Mouse (Mus musculus): ENCODE data around the gene Aifm1. TPM values are rescaled to one million over a fixed set of nuclear protein-coding genes. Genes with fewer than 3 reads are reported as not detected.

Aifm1 gene
- polyA plus RNA-seq (2015; fragmentation: Nextera tagmentation; extraction: Ambion mirVana), result 55.3 and 59.3 TPM in 2 replicates

DNA sequence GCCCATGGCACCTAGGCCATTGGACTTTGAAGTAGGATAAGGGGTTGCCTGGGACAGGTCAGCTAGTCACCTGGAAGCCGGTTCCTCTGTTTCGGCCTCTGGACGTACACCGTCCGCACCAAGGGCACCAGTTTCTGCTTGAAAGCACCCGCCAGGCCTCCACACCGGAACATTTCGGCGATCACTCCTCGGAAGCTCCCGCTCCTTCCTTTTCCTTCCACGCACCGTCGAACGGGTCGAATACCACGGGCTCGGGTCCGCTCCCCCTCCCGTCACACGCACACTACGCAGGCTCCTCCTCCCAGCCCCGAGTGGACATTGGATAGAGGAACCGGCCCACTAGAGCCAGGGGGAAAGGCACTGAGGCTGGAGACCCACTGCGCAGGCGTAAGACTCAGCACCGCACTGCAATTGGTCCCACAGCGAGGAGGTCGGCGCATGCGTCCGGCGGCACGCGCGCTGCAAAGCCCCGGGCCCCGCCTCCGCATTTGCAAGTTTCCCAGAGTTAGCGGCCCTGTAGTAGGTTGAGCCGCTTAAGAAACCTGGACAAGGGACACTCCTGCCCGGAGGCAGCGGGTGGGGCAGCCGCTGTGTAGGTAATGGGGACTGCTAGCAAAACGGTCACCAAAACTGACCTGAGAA lies at the start of gene Aifm1:
Gene Aifm1 (minus strand): TSS at position 398 of the 642 bp plus-strand sequence.
- no peak within 1 kb of the TSS for H3K27ac ChIP-seq
- H3K4me1 ChIP-seq, result no peaks in the 10 kb centered on the region
- no peaks in the 10 kb centered on the region for H3K27me3 ChIP-seq
- peak within 1 kb of the TSS; percentile 37 for H3K9ac ChIP-seq
- no peaks in the 10 kb centered on the region for H3K9me3 ChIP-seq
- peak within 1 kb of the TSS; percentile 55 for H3K4me3 ChIP-seq
- H3K4me2 ChIP-seq, result peak within 1 kb of the TSS; percentile 47
- H3K36me3 ChIP-seq, result no peaks in the 10 kb centered on the region
- peak; percentile 98 for ATAC-seq (ENCODE audit: insufficient number of reproducible peaks, low FRiP score, low TSS enrichment, low read depth)
- 20% methylated on average over 45 of the region's 45 CpGs for WGBS

DNA sequence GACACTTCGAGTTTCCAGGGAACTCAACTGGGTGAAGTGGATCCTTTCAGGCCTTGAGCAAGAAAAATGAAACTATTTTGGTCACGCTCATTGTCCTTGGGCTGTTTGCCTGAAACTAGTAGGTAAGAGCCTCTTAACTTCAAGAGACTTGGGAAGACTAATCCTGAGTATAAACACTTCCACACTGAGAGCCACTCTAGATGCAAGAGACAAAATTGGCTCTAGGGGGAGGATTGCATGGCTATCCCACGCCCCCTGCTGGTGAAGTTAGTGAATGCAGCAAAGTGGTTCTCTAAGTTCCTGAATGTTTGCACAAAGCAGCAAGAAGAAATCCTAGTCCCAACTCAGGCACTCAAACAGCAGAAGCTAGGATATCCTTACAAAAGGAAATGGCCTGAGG lies 18.8 kb upstream of the Aifm1 start:
- Histone ChIP-seq H3K27me3 (no peaks in the 10 kb centered on the region), H3K4me2 (no peak overlapping the region), H3K36me3 (no peaks in the 10 kb centered on the region), H3K4me3 (no peak overlapping the region), H3K9ac (no peak overlapping the region), H3K4me1 (no peaks in the 10 kb centered on the region), H3K27ac (no peak overlapping the region), H3K9me3 (no peaks in the 10 kb centered on the region)
- ATAC-seq (ENCODE audit: insufficient number of reproducible peaks, low FRiP score, low TSS enrichment, low read depth), result no peak
- WGBS, result 47% methylated on average over 3 of the region's 3 CpGs

DNA sequence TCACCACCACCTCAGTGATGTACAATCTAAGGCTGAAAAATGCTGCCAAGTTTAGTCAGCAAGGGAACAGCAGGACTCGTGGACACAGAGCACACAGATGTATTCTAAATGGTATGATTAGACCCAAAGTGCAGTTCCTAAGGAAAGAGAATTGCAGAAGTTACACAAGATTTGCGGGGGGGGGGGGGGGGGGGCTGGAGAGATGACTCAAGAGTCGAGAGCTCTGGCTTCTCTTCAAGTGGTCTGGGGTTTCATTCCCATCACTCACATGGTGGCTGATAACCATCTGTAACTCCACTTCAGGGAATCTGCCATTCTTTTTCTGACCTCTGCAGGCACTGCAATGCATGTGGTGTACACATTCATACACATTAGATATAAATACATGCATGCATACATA lies 13.1 kb upstream of the Aifm1 start:
- no peaks in the 10 kb centered on the region for H3K27me3 ChIP-seq
- no peaks in the 10 kb centered on the region for H3K9me3 ChIP-seq
- H3K9ac ChIP-seq, result no peak overlapping the region
- H3K36me3 ChIP-seq, result no peaks in the 10 kb centered on the region
- H3K4me3 ChIP-seq, result no peak overlapping the region
- ATAC-seq (ENCODE audit: insufficient number of reproducible peaks, low FRiP score, low TSS enrichment, low read depth), result no peak
- H3K27ac ChIP-seq, result no peak overlapping the region
- 37% methylated on average over 3 of the region's 3 CpGs for WGBS
- H3K4me1 ChIP-seq, result no peaks in the 10 kb centered on the region
- no peak overlapping the region for H3K4me2 ChIP-seq

DNA sequence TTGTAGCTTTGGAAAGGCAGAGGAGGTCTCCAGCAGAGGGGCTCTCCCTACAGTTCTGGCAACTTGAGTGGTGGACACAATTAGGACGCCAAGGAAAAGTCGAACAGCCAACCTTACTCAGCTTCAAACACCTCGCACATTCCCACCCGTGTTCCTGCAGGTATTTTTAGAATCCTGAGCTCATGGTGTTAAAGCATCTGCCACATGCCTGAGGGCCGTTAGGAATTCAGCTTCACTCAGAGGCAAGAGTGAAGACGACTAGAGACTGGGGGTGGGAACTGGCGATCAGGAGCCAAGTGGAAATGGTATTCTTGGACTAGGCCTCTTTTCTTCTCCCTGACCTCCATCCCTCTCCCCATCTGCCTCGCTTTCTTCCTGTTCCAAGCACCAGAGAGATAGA lies 12.5 kb upstream of the Aifm1 start:
- WGBS, result 60% methylated on average over 8 of the region's 8 CpGs
- no peak overlapping the region for H3K4me2 ChIP-seq

DNA sequence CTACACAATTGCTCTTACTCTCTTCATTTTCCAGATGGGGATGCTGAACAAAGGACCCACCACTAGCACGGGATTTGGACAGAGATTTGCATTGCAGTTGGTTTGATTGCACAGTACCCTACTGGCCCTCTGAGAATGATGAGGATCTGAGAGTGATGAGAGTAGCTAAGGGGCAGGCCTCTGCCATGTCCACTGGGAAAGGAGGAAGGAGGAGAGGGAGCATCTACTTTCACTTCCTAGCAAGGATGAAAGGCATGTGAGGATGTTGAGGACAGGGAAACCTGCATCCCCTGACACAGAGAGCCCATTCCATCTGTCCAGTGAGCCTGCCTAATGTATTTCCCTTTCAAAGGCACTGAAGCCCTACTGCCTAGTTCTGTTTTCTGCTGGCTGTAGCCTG lies 12.0 kb upstream of the Aifm1 start:
- 70% methylated on average over 1 of the region's 1 CpGs for WGBS
- no peaks in the 10 kb centered on the region for H3K9me3 ChIP-seq
- H3K36me3 ChIP-seq, result no peaks in the 10 kb centered on the region
- 0 out of 2 replicates have a peak overlapping the region, but pooled peaks have one; percentile 17 for H3K27ac ChIP-seq
- H3K4me3 ChIP-seq, result no peak overlapping the region
- ATAC-seq (ENCODE audit: insufficient number of reproducible peaks, low FRiP score, low TSS enrichment, low read depth), result no peak
- H3K4me2 ChIP-seq, result no peak overlapping the region
- H3K9ac ChIP-seq, result no peak overlapping the region
- H3K4me1 ChIP-seq, result no peaks in the 10 kb centered on the region
- no peaks in the 10 kb centered on the region for H3K27me3 ChIP-seq

More for the DNA sequence above, 12.5 kb upstream of the Aifm1 start:
- ATAC-seq (ENCODE audit: insufficient number of reproducible peaks, low FRiP score, low TSS enrichment, low read depth), result no peak
- no peaks in the 10 kb centered on the region for H3K27me3 ChIP-seq
- H3K4me3 ChIP-seq, result no peak overlapping the region
- H3K27ac ChIP-seq, result 0 out of 2 replicates have a peak overlapping the region, but pooled peaks have one; percentile 4
- no peaks in the 10 kb centered on the region for H3K9me3 ChIP-seq
- no peak overlapping the region for H3K9ac ChIP-seq
- H3K36me3 ChIP-seq, result no peaks in the 10 kb centered on the region
- H3K4me1 ChIP-seq, result no peaks in the 10 kb centered on the region

DNA sequence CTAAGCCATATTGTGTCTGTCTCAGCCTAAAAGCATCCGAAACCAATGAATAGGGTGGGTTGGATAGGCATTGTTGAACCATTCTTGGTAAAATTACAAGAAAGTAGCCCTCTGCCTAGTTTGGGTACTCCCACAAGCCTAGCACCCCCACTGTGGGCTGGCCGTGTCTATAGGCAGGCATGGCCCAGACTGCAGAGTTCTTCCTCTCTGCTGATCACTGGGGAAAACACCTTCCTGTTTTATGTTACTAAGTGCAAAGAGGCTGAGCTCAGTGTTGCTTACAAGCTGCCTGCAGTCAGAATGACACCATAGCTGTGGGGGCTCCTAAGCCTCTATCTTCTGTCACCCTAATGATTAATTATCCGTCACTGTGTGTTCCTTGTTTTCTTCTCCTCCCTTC lies 10.1 kb upstream of the Aifm1 start:
- no peaks in the 10 kb centered on the region for H3K27me3 ChIP-seq
- H3K4me1 ChIP-seq, result peaks cover 7% of the 10 kb centered on the region
- 68% methylated on average over 3 of the region's 3 CpGs for WGBS
- H3K36me3 ChIP-seq, result no peaks in the 10 kb centered on the region
- ATAC-seq (ENCODE audit: insufficient number of reproducible peaks, low FRiP score, low TSS enrichment, low read depth), result no peak
- no peaks in the 10 kb centered on the region for H3K9me3 ChIP-seq
- H3K4me3 ChIP-seq, result no peak overlapping the region
- no peak overlapping the region for H3K4me2 ChIP-seq
- no peak overlapping the region for H3K9ac ChIP-seq
- no peak overlapping the region for H3K27ac ChIP-seq

DNA sequence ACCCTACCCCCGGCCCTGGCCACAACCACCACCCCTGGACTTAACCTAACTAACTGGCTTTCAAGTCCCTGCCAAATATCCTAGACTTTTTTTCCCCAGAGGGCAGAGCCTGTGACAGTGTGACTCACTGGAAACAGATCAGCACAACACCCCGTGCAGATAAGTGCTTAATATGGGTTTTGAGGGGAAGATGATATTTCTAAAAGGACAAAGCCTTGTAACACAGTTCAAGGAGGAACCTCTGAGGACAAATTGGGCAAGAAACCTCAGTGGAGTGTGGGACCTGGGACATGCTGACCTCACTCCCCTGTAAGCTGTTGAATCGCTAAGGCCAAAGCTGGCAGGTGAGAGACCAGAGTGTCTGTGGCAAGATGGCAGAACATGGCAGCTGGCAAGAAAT lies 8.3 kb upstream of the Aifm1 start:
- no peak for ATAC-seq (ENCODE audit: insufficient number of reproducible peaks, low FRiP score, low TSS enrichment, low read depth)
- peaks cover 7% of the 10 kb centered on the region for H3K4me1 ChIP-seq
- H3K27me3 ChIP-seq, result no peaks in the 10 kb centered on the region
- no peak overlapping the region for H3K4me2 ChIP-seq
- 74% methylated on average over 3 of the region's 3 CpGs for WGBS
- no peak overlapping the region for H3K27ac ChIP-seq
- H3K36me3 ChIP-seq, result no peaks in the 10 kb centered on the region
- H3K9ac ChIP-seq, result no peak overlapping the region
- H3K9me3 ChIP-seq, result no peaks in the 10 kb centered on the region
- no peak overlapping the region for H3K4me3 ChIP-seq

DNA sequence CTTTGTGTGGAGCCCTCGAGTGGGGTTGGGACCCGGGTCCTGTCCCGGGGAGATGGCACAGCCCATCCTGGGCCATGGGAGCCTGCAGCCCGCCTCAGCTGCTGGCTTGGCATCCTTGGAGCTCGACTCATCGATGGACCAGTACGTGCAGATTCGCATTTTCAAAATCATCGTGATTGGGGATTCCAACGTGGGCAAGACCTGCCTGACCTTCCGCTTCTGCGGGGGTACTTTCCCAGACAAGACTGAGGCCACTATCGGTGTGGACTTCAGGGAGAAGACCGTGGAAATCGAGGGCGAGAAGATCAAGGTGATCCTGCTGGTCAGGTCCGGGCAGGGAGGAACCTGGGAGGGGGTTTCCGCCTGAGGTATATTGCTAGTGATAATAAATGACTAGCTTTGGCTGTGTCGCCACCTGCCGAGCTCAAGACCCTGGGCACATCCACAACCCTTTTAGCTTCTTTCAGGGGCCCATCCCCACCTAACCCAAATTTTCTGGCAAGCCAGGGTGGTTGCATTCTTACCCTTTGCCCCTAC lies 6.3 kb upstream of the Aifm1 start:
- H3K9ac ChIP-seq, result peak overlapping the region; percentile 20; the same call in 1 of the 2 replicates
- no peaks in the 10 kb centered on the region for H3K36me3 ChIP-seq
- peak overlapping the region; percentile 74 for H3K4me2 ChIP-seq
- peaks cover 7% of the 10 kb centered on the region for H3K4me1 ChIP-seq
- WGBS, result 30% methylated on average over 20 of the region's 20 CpGs
- H3K27me3 ChIP-seq, result no peaks in the 10 kb centered on the region
- 0 out of 2 replicates have a peak, but pooled peaks have one; percentile 40 for ATAC-seq (ENCODE audit: insufficient number of reproducible peaks, low FRiP score, low TSS enrichment, low read depth)
- H3K9me3 ChIP-seq, result no peaks in the 10 kb centered on the region
- H3K27ac ChIP-seq, result no peak overlapping the region
- H3K4me3 ChIP-seq, result peak overlapping the region; percentile 47

DNA sequence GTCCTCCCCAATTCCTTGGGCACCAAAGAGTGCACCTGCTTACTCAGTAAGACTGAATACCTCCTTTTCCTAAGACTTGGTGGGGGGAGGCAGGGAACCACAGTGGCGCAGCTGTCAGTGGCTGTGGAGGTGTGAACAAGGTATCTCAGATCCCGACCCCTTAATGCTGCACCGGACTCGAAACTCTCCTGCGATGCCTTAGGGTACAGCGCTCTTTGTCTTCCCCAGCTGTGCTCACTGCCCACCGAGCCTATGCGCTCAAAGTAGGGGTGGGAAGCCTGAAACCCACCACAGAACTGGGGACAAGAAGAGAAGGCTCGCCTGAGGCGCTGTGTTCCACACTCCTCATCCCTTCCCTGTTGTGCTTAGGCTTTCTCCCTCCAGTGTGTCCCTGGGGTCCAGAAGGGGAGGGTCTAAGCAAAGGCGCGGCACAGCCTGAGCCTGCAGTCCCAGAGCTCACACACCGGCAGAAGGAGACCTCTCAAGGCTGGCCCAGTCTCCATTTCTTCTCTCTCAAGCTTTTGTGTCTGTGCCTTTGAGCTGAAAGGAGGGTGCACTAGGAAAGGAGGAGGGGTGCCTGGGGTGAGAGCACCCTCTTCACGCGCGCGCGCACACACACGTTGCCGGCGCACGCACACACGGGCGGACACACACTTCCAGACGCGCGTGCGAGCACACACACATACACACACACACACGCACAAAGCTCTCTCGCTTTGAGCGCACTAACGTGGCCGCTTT lies 5.6 kb upstream of the Aifm1 start, which contains the start of gene Rab33a:
Gene Rab33a (plus strand): TSS at position 478 of the 741 bp plus-strand sequence.
- 35% methylated on average over 33 of the region's 33 CpGs for WGBS

DNA sequence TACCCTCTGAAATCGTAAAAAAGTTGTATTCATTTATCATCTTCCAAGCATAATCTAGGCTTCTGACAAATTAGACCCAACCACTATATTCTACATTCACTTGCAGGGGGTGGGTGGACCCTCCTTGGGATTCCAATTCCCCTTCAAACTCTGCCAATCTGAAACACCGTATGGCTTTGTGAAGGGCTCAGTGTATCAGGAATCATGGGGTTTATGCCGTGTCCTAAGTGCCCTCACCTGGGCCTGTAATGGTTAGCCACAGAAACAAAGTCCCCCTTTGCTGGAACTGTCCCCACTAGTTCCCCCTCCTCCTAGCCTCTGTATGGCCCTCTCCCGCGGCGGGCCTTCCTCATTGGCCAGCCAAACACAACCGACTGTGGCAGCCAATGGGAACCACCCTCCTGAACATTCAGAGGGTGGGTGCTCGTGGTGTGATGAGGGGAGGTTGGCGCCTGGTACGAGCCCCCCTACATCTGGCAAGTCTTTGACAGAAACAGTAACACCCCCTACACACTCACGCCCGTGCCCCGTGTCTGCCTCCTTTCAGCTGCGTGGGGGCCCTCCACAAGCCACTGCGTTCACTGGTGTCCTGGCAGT lies 4.9 kb upstream of the Aifm1 start:
- Histone ChIP-seq H3K4me2 (peak overlapping the region; percentile 74), H3K27me3 (no peaks in the 10 kb centered on the region), H3K9ac (no peak overlapping the region), H3K4me1 (peaks cover 7% of the 10 kb centered on the region), H3K9me3 (no peaks in the 10 kb centered on the region), H3K4me3 (peak overlapping the region; percentile 47), H3K36me3 (no peaks in the 10 kb centered on the region), H3K27ac (no peak overlapping the region)
- ATAC-seq (ENCODE audit: insufficient number of reproducible peaks, low FRiP score, low TSS enrichment, low read depth), result no peak
- 33% methylated on average over 15 of the region's 15 CpGs for WGBS

More for the DNA sequence above, 5.6 kb upstream of the Aifm1 start, which contains the start of gene Rab33a:
- Histone ChIP-seq H3K4me2 (peak within 1 kb of the TSS; percentile 74), H3K9ac (peak within 1 kb of the TSS; percentile 20; the same call in 1 of the 2 replicates), H3K4me3 (peak within 1 kb of the TSS; percentile 47), H3K36me3 (no peaks in the 10 kb centered on the region), H3K4me1 (peaks cover 7% of the 10 kb centered on the region), H3K27me3 (no peaks in the 10 kb centered on the region), H3K27ac (no peak within 1 kb of the TSS), H3K9me3 (no peaks in the 10 kb centered on the region)
- ATAC-seq (ENCODE audit: insufficient number of reproducible peaks, low FRiP score, low TSS enrichment, low read depth), result no peak

DNA sequence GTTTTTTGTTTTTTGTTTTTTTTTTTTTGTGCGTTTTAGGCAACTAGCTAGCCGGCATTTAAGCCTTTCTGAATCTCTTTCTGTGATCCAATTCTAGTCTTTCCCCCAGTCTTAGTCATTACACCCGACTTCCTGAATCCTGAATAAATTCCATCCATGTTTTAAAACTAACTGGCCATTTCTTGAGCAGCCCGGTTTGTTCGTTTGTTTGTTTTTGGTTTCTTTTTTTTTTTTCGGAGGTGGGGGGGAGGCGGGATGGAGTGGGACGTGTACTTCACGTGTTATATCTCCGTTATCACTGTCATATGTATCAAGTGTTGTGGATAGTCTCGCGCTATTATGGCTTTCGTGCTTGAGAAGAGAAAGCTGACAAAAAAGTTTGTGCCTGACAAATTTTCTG lies 461 bp upstream of the Aifm1 start:
- no peaks in the 10 kb centered on the region for H3K9me3 ChIP-seq
- peaks cover 4% of the 10 kb centered on the region for H3K4me1 ChIP-seq
- H3K9ac ChIP-seq, result 0 out of 2 replicates have a peak overlapping the region, but pooled peaks have one; percentile 7
- no peak overlapping the region for H3K27ac ChIP-seq
- peak overlapping the region; percentile 55 for H3K4me3 ChIP-seq
- ATAC-seq (ENCODE audit: insufficient number of reproducible peaks, low FRiP score, low TSS enrichment, low read depth), result no peak
- 26% methylated on average over 13 of the region's 13 CpGs for WGBS
- H3K36me3 ChIP-seq, result no peaks in the 10 kb centered on the region
- H3K4me2 ChIP-seq, result peak overlapping the region; percentile 35
- H3K27me3 ChIP-seq, result no peaks in the 10 kb centered on the region

Data from limb, embryonic 15.5 days (tissue).